Mouse (Mus musculus) kidney, adult 2 months (tissue): ENCODE data around the gene Large2.

ENCODE experiments used
- CTCF ChIP-seq: fragments of 200-500 bp; conservative IDR thresholded peaks from 2 replicates; pipeline ENCODE4 v1.5.1; 2011; ENCODE audit warnings: low read depth, mild to moderate bottlenecking, control low read depth, low read length, moderate library complexity, mixed read lengths; ENCODE audit not compliant: insufficient read depth, insufficient read length
- POLR2A ChIP-seq: fragments of 200-500 bp; IDR thresholded peaks from one replicate; pipeline ENCODE4 v1.6.1; 2011; ENCODE audit warnings: low read depth, low read length, control low read depth

GRCm38 (mm10) chr2:92374514-92374913 lies at the start of gene Large2, which contains the start of gene Pex16:
- no peak for TF ChIP-seq POLR2A
- TF ChIP-seq CTCF, result no peak
